Mouse (Mus musculus): ENCODE data around the gene Cep152. TPM values are rescaled to one million over a fixed set of nuclear protein-coding genes. Genes with fewer than 3 reads are reported as not detected.

The Cep152 gene
- polyA plus RNA-seq, 1 experiment from 2014 or later: 7.0 TPM

DNA sequence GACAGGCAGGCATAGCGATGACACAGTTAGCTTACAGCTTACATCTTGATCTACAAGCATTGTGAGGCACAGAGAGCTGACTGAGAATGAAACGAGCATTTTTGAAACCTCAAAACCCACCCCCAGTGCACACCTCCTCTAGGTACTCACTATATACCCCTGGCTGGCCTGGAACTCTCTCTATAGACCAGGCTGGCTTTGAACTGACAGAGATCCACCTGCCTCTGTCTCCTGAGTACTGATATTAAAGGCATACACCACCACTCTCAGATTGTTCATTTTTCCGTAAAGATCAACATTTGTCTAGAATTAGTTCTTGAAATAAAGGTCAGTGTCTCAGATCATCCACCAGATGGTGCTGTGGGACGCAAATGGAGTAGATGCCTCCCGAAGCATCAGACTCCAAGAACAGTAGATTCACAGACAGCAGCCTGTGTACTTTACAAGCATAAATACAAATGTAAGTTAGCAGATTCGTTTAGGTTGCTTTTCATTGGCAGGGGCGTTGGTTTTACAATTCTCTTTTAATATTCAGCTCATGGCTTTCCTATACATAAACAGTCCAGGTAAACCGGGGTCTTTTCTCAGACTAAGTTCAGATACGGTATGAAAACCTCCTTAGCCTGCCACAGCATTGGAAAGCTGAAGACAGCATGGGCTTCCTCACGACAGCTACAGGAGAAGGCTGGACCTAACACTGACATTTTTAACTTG lies 35.1 kb upstream of the Cep152 start:
- peaks cover 12% of the 10 kb centered on the region for H3K4me1 ChIP-seq
- no peaks in the 10 kb centered on the region for H3K9me3 ChIP-seq
- no peaks in the 10 kb centered on the region for H3K36me3 ChIP-seq
- WGBS: 15% methylated on average over 10 of the region's 10 CpGs
- no peaks in the 10 kb centered on the region for H3K27me3 ChIP-seq (ENCODE audit: insufficient read depth, poor library complexity, severe bottlenecking)
- peak overlapping the region; percentile 52 for H3K4me3 ChIP-seq
- no peak for DNase-seq (ENCODE audit: low spot score)
- peak overlapping the region; percentile 64 for H3K27ac ChIP-seq

DNA sequence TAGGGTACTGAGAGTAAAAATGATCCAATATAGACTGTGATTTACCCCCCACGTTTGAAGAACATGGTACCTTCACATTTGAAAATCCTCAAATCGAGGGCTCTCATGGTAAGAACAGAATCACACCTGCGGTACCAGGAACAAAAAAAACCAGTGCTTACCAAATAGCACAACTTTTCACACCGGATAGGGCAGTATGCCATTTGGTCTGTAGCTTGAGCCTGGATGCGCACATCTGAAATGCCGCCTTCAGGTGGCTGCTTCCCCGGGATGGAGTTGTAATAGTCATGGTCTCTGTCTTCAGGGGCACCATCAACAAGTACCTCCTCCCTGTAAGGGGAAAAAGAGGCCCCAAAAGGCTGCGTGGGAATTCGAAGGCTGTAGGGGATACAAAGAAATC lies 30.5 kb upstream of the Cep152 start:
- Histone ChIP-seq H3K36me3 (no peaks in the 10 kb centered on the region), H3K4me3 (no peak overlapping the region), H3K9me3 (no peaks in the 10 kb centered on the region), H3K27me3 (ENCODE audit: insufficient read depth, poor library complexity, severe bottlenecking) (no peaks in the 10 kb centered on the region), H3K4me1 (peaks cover 3% of the 10 kb centered on the region), H3K27ac (no peak overlapping the region)
- 85% methylated on average over 9 of the region's 9 CpGs for WGBS
- DNase-seq (ENCODE audit: low spot score): no peak

DNA sequence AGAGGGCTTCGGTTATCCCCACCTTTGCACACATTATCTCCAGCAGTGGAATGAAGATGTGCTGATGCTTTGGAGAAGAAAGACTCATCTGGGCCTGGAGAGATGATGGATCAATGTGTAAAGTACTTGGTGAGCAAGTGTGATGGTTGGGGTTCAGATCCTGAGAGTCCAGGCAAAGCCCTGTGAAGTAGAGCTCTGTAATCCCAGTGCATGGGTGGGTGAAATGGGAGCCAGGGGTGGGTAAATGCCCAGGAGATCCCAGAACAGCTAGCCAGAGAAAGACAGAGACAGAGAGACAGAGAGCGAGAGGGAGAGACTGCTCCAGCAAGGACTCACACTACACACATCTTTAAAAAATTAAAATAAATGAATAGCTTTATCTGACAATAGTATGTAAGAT lies 28.4 kb upstream of the Cep152 start:
- Histone ChIP-seq H3K9me3 (no peaks in the 10 kb centered on the region), H3K27ac (no peak overlapping the region), H3K27me3 (ENCODE audit: insufficient read depth, poor library complexity, severe bottlenecking) (no peaks in the 10 kb centered on the region), H3K4me1 (no peaks in the 10 kb centered on the region), H3K36me3 (no peaks in the 10 kb centered on the region), H3K4me3 (no peak overlapping the region)
- 89% methylated on average over 2 of the region's 2 CpGs for WGBS
- DNase-seq (ENCODE audit: low spot score): no peak

DNA sequence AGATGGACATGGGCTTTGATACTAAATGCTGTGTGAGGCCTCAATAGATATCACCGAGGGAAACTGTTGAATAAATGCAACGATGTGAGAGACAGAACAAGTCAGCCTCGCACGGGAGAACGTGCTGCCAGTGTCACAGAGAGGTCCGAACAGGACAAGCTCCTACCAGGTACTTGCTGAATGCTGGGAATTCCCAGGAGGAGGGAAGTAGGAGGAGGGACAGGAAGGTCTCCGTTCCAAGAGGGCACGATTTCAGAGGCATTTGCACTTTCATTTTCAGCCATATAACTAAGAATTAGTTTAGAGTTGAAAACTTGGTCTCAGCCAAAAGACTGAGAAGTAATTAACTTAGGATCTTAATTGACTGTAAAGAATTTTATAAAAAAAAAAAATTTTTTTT lies 26.6 kb upstream of the Cep152 start:
- Histone ChIP-seq H3K4me3 (no peak overlapping the region), H3K9me3 (no peaks in the 10 kb centered on the region), H3K4me1 (peaks cover 7% of the 10 kb centered on the region; the same call in 1 of the 2 replicates), H3K27ac (no peak overlapping the region), H3K36me3 (no peaks in the 10 kb centered on the region), H3K27me3 (ENCODE audit: insufficient read depth, poor library complexity, severe bottlenecking) (no peaks in the 10 kb centered on the region)
- 80% methylated on average over 8 of the region's 8 CpGs for WGBS
- DNase-seq (ENCODE audit: low spot score): no peak

DNA sequence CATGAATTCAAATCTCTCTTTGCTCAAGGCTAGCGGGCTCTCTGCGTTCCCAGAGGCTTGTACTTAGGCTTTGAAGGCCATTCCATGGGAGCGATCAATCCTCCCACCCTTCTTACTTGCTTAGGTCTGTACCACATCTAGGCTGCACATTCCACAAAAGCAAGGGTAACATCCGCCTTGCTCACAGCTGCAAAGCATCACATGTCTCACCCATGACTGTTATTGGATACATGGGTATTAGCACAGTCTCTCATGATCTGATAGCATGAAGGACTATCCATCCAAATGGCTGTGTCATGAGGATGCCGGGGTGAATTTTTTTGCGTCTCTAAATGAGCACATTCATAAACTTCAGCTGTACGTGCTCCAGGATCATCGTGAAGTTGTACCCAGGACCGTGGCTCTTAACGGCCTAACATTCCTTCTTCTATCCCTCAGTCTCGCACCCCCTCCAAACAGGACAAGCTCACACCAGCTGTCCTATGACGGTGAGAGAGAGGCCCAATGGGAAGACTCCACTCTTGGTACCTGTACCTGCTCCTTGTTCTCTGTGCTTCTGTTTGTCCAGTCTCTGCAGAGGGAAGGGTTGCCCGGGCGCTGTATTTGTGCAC lies 25.9 kb upstream of the Cep152 start:
- H3K4me1 ChIP-seq: peaks cover 7% of the 10 kb centered on the region; the same call in 1 of the 2 replicates
- DNase-seq (ENCODE audit: low spot score): no peak
- H3K27me3 ChIP-seq (ENCODE audit: insufficient read depth, poor library complexity, severe bottlenecking): no peaks in the 10 kb centered on the region
- H3K36me3 ChIP-seq: no peaks in the 10 kb centered on the region
- no peak overlapping the region for H3K27ac ChIP-seq
- WGBS: 89% methylated on average over 14 of the region's 14 CpGs
- no peaks in the 10 kb centered on the region for H3K9me3 ChIP-seq
- H3K4me3 ChIP-seq: no peak overlapping the region

DNA sequence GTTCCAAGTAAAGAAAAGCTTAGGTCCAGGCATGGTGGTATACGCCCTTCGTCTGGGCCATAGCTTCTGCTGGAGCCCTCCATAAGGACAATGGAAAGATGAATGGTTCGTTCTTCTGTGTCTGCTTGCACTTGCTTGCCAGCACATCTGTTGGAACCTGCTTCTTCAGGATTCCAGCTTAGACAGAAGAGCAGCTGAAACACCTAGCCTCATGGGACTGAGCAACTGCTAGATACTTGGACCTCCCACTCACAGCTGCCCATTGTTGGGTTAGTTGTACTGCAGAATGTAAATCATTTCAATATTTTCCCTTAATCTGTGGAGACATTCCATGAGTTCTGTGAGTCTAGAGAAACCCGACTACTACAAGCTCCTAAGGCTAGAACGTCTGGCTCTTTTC lies 25.1 kb upstream of the Cep152 start:
- no peak for DNase-seq (ENCODE audit: low spot score)
- WGBS: 84% methylated on average over 5 of the region's 5 CpGs
- no peaks in the 10 kb centered on the region for H3K36me3 ChIP-seq
- no peaks in the 10 kb centered on the region for H3K9me3 ChIP-seq
- H3K27ac ChIP-seq: no peak overlapping the region
- H3K4me1 ChIP-seq: peaks cover 7% of the 10 kb centered on the region; the same call in 1 of the 2 replicates
- no peak overlapping the region for H3K4me3 ChIP-seq
- H3K27me3 ChIP-seq (ENCODE audit: insufficient read depth, poor library complexity, severe bottlenecking): no peaks in the 10 kb centered on the region

DNA sequence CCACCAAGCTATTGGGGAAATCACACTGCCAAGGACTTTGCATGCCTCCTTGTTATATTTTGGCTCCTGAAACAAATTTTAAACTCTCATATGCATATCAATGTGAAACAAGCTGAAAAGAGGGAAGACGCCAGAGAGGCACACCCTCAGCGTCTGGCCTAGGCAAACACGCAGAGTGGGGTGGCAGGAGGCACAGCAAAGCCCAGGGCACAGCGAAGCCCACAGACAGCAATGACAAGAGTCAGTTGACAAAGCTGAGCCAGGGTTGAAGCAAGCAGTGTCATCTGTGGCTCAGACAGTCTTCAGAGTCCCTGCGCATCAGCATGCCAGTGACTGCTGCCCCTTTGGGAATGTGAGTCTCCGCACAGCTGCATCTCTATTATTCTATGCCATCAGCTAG lies 20.0 kb upstream of the Cep152 start:
- no peak for DNase-seq (ENCODE audit: low spot score)
- no peaks in the 10 kb centered on the region for H3K27me3 ChIP-seq (ENCODE audit: insufficient read depth, poor library complexity, severe bottlenecking)
- H3K4me1 ChIP-seq: peaks cover 7% of the 10 kb centered on the region; the same call in 1 of the 2 replicates
- no peak overlapping the region for H3K27ac ChIP-seq
- H3K36me3 ChIP-seq: no peaks in the 10 kb centered on the region
- H3K9me3 ChIP-seq: no peaks in the 10 kb centered on the region
- H3K4me3 ChIP-seq: no peak overlapping the region
- WGBS: 88% methylated on average over 6 of the region's 6 CpGs

DNA sequence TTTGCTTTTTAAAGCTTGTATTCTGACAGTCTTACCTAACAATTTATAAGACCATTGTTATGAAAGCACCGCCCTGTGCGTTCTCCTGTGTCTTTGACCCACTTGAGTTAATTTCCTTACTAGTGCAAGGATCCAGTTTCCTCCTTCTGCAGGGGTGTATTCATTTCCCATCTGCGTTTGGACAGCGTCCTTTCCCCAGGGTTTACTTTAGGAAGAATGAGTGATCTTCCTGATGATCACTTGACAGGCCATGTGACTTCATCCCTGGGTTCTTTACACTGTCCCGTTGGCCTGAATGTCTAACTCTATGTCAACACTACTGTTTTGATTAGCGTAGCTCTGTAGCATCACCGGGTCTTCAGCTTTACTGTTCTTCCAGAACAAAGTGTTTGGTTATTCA lies 12.4 kb upstream of the Cep152 start:
- WGBS: 76% methylated on average over 7 of the region's 7 CpGs
- H3K4me3 ChIP-seq: no peak overlapping the region
- DNase-seq (ENCODE audit: low spot score): no peak
- H3K36me3 ChIP-seq: no peaks in the 10 kb centered on the region
- H3K27me3 ChIP-seq (ENCODE audit: insufficient read depth, poor library complexity, severe bottlenecking): no peaks in the 10 kb centered on the region
- no peaks in the 10 kb centered on the region for H3K4me1 ChIP-seq
- no peaks in the 10 kb centered on the region for H3K9me3 ChIP-seq
- no peak overlapping the region for H3K27ac ChIP-seq

DNA sequence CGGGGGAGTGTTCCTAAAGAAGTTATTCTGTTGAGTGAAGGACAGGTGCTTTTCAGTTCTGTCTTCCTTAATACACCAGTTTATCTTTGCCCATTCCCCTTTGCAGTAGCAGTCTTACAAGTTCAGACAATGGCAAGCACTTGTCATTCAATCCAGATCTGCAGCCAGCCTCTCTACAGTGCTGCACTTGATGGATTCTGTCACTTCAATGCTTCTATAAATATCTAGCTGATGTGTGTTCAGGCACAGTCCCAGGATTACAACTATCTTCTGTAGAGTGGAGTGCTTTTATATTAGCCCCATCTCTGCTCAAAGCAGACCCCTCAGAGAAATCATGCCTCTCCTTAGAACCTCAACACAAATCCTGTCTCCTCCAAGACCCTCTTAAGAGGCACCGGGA lies 5.1 kb upstream of the Cep152 start:
- Histone ChIP-seq H3K36me3 (no peaks in the 10 kb centered on the region), H3K27ac (peak overlapping the region; percentile 25; the same call in 1 of the 2 replicates), H3K4me3 (no peak overlapping the region), H3K4me1 (peaks cover 20% of the 10 kb centered on the region), H3K9me3 (no peaks in the 10 kb centered on the region), H3K27me3 (ENCODE audit: insufficient read depth, poor library complexity, severe bottlenecking) (no peaks in the 10 kb centered on the region)
- 65% methylated on average over 2 of the region's 2 CpGs for WGBS
- DNase-seq (ENCODE audit: low spot score): no peak

DNA sequence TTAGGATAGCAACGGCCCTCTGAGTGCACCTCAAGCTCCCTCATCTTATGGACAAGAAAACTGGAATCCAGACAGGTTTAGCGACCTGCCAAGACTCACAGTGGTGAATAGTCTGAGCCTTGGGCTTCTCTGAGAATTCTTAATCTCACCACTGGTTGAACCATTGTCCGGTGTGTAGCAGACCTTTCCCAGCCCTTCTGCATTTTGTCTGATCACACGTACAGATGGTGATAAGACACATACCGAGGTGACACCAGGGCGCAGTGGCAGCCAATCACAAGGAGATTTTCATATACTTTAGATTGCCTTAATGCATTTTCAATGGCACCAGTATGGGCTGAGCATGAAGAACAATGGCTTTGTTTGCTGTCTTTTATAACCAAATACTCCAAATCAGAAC lies 3.6 kb upstream of the Cep152 start:
- Histone ChIP-seq H3K4me3 (no peak overlapping the region), H3K36me3 (no peaks in the 10 kb centered on the region), H3K4me1 (peaks cover 29% of the 10 kb centered on the region), H3K9me3 (no peaks in the 10 kb centered on the region), H3K27ac (peak overlapping the region; percentile 60), H3K27me3 (ENCODE audit: insufficient read depth, poor library complexity, severe bottlenecking) (no peaks in the 10 kb centered on the region)
- 51% methylated on average over 6 of the region's 6 CpGs for WGBS
- DNase-seq (ENCODE audit: low spot score): peak; percentile 81

DNA sequence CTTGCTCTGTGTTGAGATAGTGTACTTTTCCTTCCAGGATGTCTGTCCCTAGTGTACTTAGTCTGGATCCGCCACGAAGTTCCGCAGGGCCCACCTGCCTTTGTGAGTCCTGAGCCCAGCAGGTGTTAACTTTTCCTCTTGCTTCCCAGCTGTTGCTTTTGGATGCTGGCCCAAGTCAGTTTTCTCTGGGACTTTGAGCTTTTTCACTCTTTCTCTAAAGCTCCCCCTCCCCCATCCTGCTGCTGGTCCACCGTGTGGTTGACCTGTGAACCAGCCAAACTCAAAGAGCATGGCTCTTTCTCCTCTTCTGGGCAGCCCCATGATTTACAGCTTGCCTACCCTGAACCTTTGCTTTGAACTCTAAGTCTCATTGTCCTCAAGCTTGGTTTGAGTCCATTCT lies 1.6 kb upstream of the Cep152 start:
- WGBS: 90% methylated on average over 4 of the region's 4 CpGs
- no peak overlapping the region for H3K27ac ChIP-seq
- no peaks in the 10 kb centered on the region for H3K27me3 ChIP-seq (ENCODE audit: insufficient read depth, poor library complexity, severe bottlenecking)

DNA sequence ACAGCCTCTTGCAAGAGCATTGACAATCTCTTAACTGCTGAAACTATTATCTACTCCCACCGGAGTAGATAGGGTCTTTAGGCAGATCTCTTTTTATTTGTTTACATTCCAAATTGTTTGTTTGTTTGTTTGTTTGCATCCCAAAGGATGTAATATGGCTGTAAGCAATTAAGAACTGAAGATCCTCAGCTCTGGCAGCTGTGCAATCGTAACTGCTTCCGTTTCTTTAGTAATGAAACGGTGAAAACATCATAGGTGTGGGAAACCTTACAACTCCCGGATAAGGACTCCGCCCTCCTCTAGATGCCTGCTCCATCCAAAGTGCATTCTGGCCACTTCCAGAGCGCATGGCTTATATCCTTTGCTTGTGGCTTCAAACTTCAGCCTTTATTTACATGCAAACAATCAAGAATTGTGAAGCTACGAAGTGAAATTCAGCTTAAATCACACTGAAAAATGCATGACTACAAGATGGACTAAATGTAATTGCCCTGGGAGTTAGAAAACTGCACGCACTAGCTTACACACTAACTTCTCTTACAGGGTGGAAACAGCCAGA lies 707 bp downstream of the Cep152 start:
- 16% methylated on average over 9 of the region's 9 CpGs for whole genome bisulfite sequencing
- peak overlapping the region; percentile 81 for H3K4me3 ChIP-seq
- H3K9me3 ChIP-seq: no peaks in the 10 kb centered on the region
- DNase-seq (ENCODE audit: low spot score): no peak
- H3K36me3 ChIP-seq: peaks cover 14% of the 10 kb centered on the region
- H3K4me1 ChIP-seq: peaks cover 28% of the 10 kb centered on the region
- H3K27me3 ChIP-seq (ENCODE audit: insufficient read depth, poor library complexity, severe bottlenecking): no peaks in the 10 kb centered on the region
- peak overlapping the region; percentile 89; the same call in 1 of the 2 replicates for H3K27ac ChIP-seq

More for the DNA sequence above, 1.6 kb upstream of the Cep152 start:
- Histone ChIP-seq H3K9me3 (no peaks in the 10 kb centered on the region), H3K36me3 (no peaks in the 10 kb centered on the region), H3K4me3 (no peak overlapping the region), H3K4me1 (peaks cover 34% of the 10 kb centered on the region)
- no peak for DNase-seq (ENCODE audit: low spot score)

DNA sequence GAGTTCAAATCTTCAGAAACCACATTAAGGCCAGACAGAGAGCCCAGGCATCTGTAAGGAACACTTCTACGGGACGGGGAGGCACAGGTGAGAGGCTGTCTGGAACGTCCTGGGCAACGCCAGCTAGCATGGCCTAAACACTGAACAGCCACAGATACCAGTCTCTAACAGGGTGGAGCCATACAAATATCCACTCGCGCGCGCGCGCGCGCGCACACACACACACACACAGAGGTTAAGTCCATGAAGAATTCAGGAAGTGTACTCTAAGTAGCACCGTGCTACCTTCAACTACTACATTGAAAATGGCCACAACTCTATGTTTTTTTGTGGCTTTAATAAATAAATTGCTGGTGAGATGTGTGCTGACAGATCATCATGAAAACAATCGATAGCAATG lies 1.7 kb downstream of the Cep152 start:
- Histone ChIP-seq H3K27ac (no peak overlapping the region), H3K9me3 (no peaks in the 10 kb centered on the region), H3K27me3 (ENCODE audit: insufficient read depth, poor library complexity, severe bottlenecking) (no peaks in the 10 kb centered on the region), H3K4me1 (peaks cover 22% of the 10 kb centered on the region), H3K36me3 (peaks cover 23% of the 10 kb centered on the region), H3K4me3 (0 out of 2 replicates have a peak overlapping the region, but pooled peaks have one; percentile 81)
- 94% methylated on average over 15 of the region's 15 CpGs for WGBS
- no peak for DNase-seq (ENCODE audit: low spot score)

All from heart, embryonic 10.5 days (tissue).